Mouse (Mus musculus) brain, embryonic 14.5 days (tissue): ENCODE results near the gene Cela3a. TPM values are rescaled to one million over a fixed set of nuclear protein-coding genes. Genes with fewer than 3 reads are reported as not detected.
A peak's percentile ranks its signal among the peaks of the same experiment; 100 is the strongest.

Experiments used
- DNase-seq: peaks from one replicate; pipeline ENCODE4 v3.0.0-alpha.2; 2011; ENCODE audit warnings: low read depth
- CTCF ChIP-seq: fragments of 200-500 bp; IDR thresholded peaks from 2 replicates; pipeline ENCODE4 v1.5.1; 2012; ENCODE audit warnings: inconsistent platforms, mild to moderate bottlenecking, moderate library complexity, borderline replicate concordance; ENCODE audit not compliant: insufficient read depth, insufficient read length; ENCODE audit errors: extremely low read depth
- POLR2A ChIP-seq: fragments of 200-500 bp; IDR thresholded peaks from 2 replicates; pipeline ENCODE4 v1.6.1; 2012; ENCODE audit warnings: mild to moderate bottlenecking, inconsistent platforms, borderline replicate concordance; ENCODE audit not compliant: poor library complexity, insufficient read depth, insufficient read length, severe bottlenecking; ENCODE audit errors: extremely low read depth
- polyA plus RNA-seq: library from polyadenylated mRNA; depleted of rRNA; stranded (reverse); fragments of >200 nt; gene quantifications from 2 replicates; pipeline ENCODE4 v1.2.3, GENCODE M21; 2012; rRNA removed

Gene Cela3a
- polyA plus RNA-seq = not detected in 2 replicates

DNA sequence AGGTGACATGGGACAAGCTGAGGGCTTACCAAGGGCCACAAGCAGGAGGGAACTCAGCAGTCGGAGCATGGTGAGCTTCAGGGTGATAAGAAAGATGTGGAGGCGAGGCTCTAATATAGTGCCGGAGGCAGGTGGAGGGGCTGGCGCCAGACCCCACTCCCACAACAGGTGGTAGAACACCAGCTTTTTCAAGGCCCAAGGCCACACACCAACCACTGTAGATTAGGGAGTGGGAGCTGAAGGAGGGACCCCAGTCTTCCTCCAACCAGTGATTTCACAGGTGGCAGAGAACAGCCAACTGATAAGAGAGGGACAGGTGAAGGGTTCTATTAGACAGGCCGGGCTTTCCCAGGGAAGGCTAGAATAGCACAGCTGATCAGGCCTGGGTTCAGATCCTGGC is at the start of gene Cela3a:
TSS of gene Cela3a (minus strand) at position 101 of the 400 bp plus-strand sequence.
- TF ChIP-seq POLR2A (no peak), CTCF (no peak)
- no peak for DNase-seq

DNA sequence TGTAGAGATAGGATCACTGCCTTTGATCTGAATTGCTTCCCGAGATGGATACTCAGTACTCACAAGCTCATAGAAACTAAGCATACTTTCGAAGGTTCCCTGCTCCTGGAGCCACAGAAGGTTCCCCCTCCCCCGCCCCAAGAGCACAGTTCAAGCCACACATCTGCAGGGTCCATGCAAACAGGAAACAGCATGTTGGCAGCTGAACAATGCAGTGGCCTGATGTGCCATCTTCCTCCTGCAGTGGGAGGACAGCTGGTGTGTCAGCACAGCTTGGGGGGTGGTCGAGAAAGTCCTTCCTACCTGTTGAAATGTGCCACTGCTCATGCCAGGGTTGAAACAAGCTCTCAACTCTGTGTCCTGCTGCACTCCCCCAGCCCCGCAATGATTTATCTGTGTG is 49.3 kb upstream of the Cela3a start:
- no peak for DNase-seq
- TF ChIP-seq POLR2A (no peak), CTCF (no peak)

DNA sequence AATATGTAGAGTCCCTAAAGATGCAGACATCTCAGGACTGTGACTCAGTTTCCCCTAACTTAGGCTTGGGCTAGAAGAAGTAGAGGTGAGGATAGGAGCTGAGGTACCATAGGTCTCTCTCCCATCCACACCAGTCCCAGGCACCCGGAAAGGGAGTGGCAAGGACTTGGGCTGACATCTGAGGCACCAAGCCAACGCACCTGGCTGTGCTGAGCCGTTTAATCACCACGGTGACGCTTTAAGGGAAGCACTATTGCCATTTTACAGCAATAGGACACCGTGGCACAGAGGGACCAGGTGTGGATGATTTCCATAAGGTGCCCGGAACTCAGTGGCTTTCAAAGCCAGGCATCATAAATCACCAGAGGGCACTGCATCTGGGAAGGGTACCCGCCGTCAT is 48.7 kb upstream of the Cela3a start:
- no peak for TF ChIP-seq POLR2A
- TF ChIP-seq CTCF = no peak
- no peak for DNase-seq

DNA sequence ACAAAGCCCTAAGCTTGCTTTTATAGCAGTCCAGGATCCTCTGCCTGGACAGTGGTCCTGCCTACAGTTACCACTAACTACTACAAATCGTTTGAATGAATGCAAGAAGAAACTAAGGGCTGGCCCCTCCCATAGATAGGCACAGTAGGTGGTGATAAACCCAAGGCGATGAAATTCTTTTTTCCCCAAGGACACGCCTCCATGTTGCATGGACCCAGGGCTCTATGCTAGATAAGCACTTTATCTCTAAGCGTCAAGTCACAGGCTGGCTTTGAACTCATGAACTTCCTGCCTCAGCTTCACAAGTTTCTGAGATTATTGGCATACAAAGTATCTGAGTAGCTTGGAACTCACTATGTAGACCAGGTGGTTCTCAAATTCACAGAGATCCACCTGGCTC is 47.7 kb upstream of the Cela3a start:
- no peak for DNase-seq
- no peak for TF ChIP-seq POLR2A
- no peak for TF ChIP-seq CTCF

DNA sequence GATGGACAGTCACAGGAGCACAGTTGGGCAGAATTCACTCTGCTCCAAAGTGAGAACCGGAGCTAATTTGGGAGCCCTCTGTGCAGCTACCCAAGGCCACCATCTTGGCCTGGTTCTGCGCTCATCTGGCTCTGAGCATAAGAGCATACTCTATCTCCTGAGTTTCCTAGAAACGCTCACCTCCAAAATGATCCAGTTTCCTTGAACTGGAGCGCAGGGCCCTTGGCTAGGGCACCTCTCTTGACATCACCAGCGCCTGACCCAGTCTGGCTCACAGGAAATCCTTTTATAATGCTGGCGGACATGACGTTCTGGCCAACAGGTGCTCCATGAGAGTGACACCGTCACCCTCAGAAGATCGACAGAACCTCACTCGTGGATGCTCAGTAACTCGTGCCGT is 47.0 kb upstream of the Cela3a start:
- no peak for TF ChIP-seq POLR2A
- no peak for TF ChIP-seq CTCF
- no peak for DNase-seq

DNA sequence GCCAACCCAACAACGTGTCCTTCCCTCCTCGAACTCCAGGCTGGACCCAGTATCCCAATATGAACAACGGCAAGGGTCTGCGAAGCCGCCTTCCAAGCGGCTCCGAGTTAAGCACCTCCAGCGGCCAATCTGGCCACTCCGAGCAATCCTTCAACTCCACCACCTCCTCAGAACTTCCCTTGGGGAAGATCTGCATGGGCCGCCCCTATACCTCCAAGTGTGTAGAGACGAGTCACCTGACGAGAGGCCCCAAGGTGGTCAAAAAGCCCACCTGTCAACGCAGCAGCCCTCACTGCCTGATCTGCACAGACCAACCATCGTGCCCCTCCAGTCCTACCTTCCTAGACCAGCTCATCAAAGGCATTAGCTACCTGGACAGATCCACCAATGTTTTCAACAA is 45.0 kb upstream of the Cela3a start:
- TF ChIP-seq CTCF = no peak
- no peak for TF ChIP-seq POLR2A
- no peak for DNase-seq

DNA sequence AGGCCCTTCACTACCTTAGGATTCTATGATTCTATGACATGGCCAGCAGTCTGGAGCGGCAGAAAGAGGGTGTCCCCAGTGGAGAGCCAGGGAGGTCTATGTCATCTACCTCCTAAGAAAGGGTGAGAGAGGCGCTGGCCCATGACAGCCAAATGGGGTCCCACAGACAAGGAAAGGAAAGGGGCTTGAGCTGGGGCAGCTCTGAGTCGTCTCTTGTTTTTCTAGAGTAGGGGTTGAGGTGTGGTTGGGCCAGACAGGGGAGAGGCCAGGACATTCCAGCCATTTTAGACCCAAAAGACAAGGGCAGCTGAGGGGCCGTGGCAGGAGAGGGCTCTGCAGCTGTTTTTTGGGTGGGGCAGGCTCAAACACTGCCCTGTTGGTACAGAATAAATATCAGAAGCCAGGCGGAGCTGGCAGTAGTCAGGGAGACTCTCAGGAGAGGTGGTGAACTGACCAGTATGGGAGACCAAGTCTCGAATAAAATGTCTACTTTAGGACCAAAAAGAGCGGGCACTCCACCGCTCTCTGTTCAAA is 43.7 kb upstream of the Cela3a start, which contains the start of gene 1700013G24Rik:
TSS of gene 1700013G24Rik (plus strand) at position 51 of the 534 bp plus-strand sequence.
- TF ChIP-seq POLR2A (no peak), CTCF (no peak)
- DNase-seq = no peak

DNA sequence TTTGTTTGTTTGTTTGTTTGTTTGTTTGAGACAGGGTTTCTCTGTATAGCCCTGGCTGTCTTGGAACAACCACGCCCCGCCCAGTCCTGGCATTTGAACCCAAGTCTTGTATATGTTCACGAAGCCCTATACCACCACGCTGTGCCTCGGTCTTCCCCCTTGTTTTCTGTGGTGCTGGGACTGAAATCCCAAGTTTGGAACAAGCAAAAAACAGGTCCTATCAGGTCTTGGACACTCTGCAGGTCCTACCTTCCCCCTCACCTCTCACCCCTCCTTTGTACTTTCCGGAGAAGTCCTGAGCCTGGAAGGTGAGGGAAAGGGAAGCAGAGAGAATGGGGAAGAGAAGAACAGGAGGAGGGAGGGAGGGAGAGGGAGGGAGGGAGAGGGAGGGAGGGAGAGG is 42.6 kb upstream of the Cela3a start:
- TF ChIP-seq POLR2A = no peak
- no peak for TF ChIP-seq CTCF
- no peak for DNase-seq

DNA sequence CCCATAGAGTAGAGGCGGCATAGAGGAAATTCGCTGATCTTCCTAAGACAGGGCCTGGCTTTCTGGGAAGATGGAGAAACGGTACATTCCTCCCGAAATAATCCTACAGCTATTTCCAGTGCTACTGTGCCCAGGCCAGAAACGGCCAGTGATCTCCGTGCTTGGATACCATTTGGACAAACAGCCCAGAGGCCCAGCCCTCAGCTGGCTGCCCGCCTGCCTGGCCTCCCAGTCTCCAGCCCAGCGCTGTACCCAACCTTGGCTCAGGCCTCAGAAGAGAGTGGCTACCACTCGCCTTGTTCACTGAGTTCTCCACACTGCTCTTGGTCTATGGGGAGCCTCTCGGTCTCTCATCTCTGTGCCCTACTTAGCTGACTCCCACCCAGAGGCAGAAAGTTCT is 40.1 kb upstream of the Cela3a start:
- no peak for TF ChIP-seq CTCF
- no peak for DNase-seq

DNA sequence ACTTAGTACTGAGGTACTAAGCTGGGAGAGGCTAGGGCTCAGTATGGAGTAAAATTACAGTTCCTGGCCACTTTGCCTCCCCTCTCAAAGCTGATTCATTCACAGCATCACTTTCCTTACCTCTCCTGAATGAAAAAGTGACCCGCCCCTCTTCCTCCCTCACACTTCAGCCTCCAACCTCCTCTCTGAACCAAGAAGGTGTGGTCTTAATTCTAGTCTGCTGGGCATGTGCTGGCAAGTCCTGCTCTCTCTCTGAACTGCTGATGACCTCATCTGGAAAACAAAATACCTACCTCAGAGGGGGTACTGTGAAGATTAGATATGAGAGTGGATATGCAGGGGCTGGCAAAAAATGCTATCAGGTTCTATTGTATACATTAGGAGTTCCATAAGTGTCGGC is 39.5 kb upstream of the Cela3a start:
- DNase-seq = no peak
- TF ChIP-seq CTCF (no peak), POLR2A (no peak)

DNA sequence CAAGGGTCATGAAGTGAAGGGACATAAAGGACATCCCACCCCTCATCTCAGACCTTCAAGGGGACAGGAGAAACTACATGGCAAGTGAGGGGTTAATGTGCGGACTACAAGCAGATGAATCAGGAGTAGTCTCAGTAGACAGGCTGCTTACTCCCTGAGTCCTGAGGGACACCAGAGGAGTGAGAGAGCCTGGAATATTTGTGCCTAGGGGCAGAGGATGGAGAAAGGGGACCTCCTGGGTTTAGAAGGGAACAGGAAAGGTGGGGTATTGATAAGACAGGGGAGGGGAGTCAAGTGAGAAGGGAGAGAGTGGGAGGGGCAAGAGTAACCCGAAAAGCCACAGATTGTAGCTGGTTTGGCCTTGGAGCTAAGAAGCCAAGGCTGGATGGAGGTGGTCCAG is 39.0 kb upstream of the Cela3a start:
- no peak for TF ChIP-seq POLR2A
- no peak for TF ChIP-seq CTCF
- no peak for DNase-seq

DNA sequence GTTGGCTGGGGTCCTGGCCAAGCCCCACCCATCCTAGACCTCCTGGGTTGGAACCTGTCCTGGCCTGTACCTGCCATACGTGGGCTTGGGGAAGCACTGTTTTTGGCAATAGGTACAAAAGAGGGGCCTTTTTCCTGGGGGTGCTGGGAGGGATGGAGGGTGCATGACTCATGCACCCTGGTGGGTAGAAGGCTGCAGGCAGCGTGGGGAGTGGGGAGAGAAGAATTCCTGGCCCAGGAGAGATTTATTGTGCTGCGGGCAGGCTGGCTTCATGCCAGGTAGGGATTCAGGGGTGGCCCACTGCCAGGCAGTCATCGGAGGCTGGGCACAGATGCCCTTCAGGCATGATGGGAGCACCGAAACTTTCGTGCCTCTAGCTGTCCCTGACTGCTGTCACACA is 38.6 kb upstream of the Cela3a start:
- DNase-seq = peak; percentile 68
- TF ChIP-seq CTCF (no peak), POLR2A (no peak)
